ENCODE assay signal across 8 mouse cellular contexts in genomic region chr14:76473404-76473803, GRCm38 (mm10). TPM values are rescaled to one million over a fixed set of nuclear protein-coding genes. Genes with fewer than 3 reads are reported as not detected.
DNase-seq lines count a peak whose midpoint lies in the region; ATAC-seq and TF ChIP-seq lines count a peak whose summit lies in the region.

No protein-coding gene starts in this region.

- peaks cover 5% of the 10 kb centered on the region for H3K4me1 ChIP-seq in cerebellum, adult 2 months (ENCODE audit: control insufficient read depth, insufficient read depth, low read length)

- H3K27me3 ChIP-seq in cerebellum, adult 2 months (ENCODE audit: control insufficient read depth, insufficient read depth, low read length), result no peaks in the 10 kb centered on the region

- no peak for ATAC-seq in cerebellum, adult (ENCODE audit: insufficient number of reproducible peaks, low FRiP score, low TSS enrichment)

- peak; percentile 44; the same call in 1 of the 2 replicates for TF ChIP-seq CTCF in cerebellum, adult 2 months (IDR thresholded peaks at IDR 0.05; ENCODE audit: borderline replicate concordance, insufficient read depth, low read depth, low read length)

- intact Hi-C loops in left cerebral cortex, postnatal 25 days (cut with DNase I), result loop anchor here (2.0 kb wide), 1 partner anchor 351 kb away; no protein-coding TSS in a partner anchor

- 16% methylated on average over 2 of the region's 2 CpGs for WGBS in cerebellum, adult 2 months
- 4% methylated on average over 2 of the region's 2 CpGs for WGBS in large intestine, adult 2 months

- no peak overlapping the region for H3K27ac ChIP-seq in cerebellum, adult 2 months (ENCODE audit: insufficient read depth, low read length)

- no peak for TF ChIP-seq POLR2A in cerebellum, adult 2 months (IDR thresholded peaks at IDR 0.05; ENCODE audit: borderline replicate concordance, insufficient read depth, low read length)

- DNase-seq in cerebellum, adult 2 months, result peak; percentile 49 to 54
- peak; percentile 62 to 72 for DNase-seq in left cerebral cortex, postnatal 25 days (ENCODE audit: low spot score in 2 of 2)
- DNase-seq in left cerebral cortex, adult 8-10 months (ENCODE audit: low spot score in 2 of 2), result no peak
- DNase-seq in T-cell, adult 2 months (ENCODE audit: low spot score), result peak; percentile 50
- peak; percentile 84 for DNase-seq in embryo, embryonic 10.5 days (ENCODE audit: low spot score)
- peak; percentile 46 for DNase-seq in large intestine, adult 2 months (ENCODE audit: low read depth, low spot score)
- peak; percentile 78 for DNase-seq in retina, postnatal 1 day

- H3K4me3 ChIP-seq in cerebellum, adult 2 months (replicated peaks; ENCODE audit: insufficient read depth, low read depth, low read length), result no peak overlapping the region

RNA-seq across cellular contexts. Expression of gene Tsc22d1, which starts 58.6 kb away (rescaled TPM):
- polyA plus RNA-seq in cerebellum, adult 2 months (2012; rRNA removed), result 344 and 362 TPM in 2 replicates
- total RNA-seq in left cerebral cortex, postnatal 25 days (2021), result 100 to 1,000 TPM; 565 to 602 TPM
- total RNA-seq in left cerebral cortex, adult 8-10 months (2022), result 100 to 1,000 TPM; 509 to 621 (median 540) TPM
- 110 and 132 TPM in 2 replicates for polyA plus RNA-seq in large intestine, adult 2 months (2012; rRNA removed)

Comparison
In these comparisons a context has a peak if more than half of its experiments do, and no peak if none do; other contexts are left out.
1. DNase-seq: peak in cerebellum, adult 2 months (2 of 2), left cerebral cortex, postnatal 25 days (2 of 2), T-cell, adult 2 months (single experiment), embryo, embryonic 10.5 days (single experiment), large intestine, adult 2 months (single experiment) and retina, postnatal 1 day (single experiment); none in left cerebral cortex, adult 8-10 months (0 of 2).